Mouse (Mus musculus) kidney, embryonic 14.5 days (tissue): ENCODE data around the gene Tmem59l. TPM values are rescaled to one million over a fixed set of nuclear protein-coding genes. Genes with fewer than 3 reads are reported as not detected.

Experiments used
- ATAC-seq: fragments of 200-750 bp; cut with Nextera tagmentation; 2 replicates; pipeline ENCODE4 v1.8.0; 2017; ENCODE audit warnings: moderate number of reproducible peaks, mild to moderate bottlenecking, moderate TSS enrichment, moderate library complexity; ENCODE audit not compliant: low FRiP score, low TSS enrichment
- H3K27ac ChIP-seq: fragments of 300-500 bp; sonication (generic); 2 replicates; pipeline ENCODE4 v1.5.1; 2014; ENCODE audit warnings: low read depth, mild to moderate bottlenecking, low read length, moderate library complexity, mixed read lengths
- H3K27me3 ChIP-seq: fragments of 300-500 bp; sonication (generic); 2 replicates; pipeline ENCODE4 v1.6.1; 2014; ENCODE audit warnings: mild to moderate bottlenecking, low read length; ENCODE audit not compliant: control insufficient read depth, insufficient read depth
- H3K36me3 ChIP-seq: fragments of 300-500 bp; sonication (generic); 2 replicates; pipeline ENCODE4 v1.6.1; 2014; ENCODE audit warnings: low read length, mixed read lengths; ENCODE audit not compliant: control insufficient read depth, insufficient read depth
- H3K4me1 ChIP-seq: fragments of 300-500 bp; sonication (generic); 2 replicates; pipeline ENCODE4 v1.6.1; 2014; ENCODE audit warnings: low read length, mixed read lengths; ENCODE audit not compliant: control insufficient read depth, insufficient read depth
- H3K4me2 ChIP-seq: fragments of 300-500 bp; sonication (generic); replicated peaks from 2 replicates; pipeline ENCODE4 v1.6.1; 2014; ENCODE audit warnings: low read depth, mild to moderate bottlenecking, low read length
- H3K4me3 ChIP-seq: fragments of 300-500 bp; sonication (generic); 2 replicates; pipeline ENCODE4 v1.5.1; 2014; ENCODE audit warnings: mild to moderate bottlenecking, low read length
- H3K9ac ChIP-seq: fragments of 300-500 bp; sonication (generic); 2 replicates; pipeline ENCODE4 v1.6.1; 2014; ENCODE audit warnings: low read depth, mild to moderate bottlenecking, low read length, moderate library complexity
- H3K9me3 ChIP-seq: fragments of 300-500 bp; sonication (generic); 2 replicates; pipeline ENCODE4 v1.6.1; 2016; ENCODE audit warnings: low read length; ENCODE audit not compliant: control insufficient read depth
- WGBS: fragments of 180-500 bp; shearing (Covaris S2); extraction: QIAGEN DNeasy Blood & Tissue Kit; methylation state at CpG from one replicate; pipeline ENCODE4 v1.1.7; 2014; 5-methylcytosine and 5-hydroxymethylcytosine counted together
- polyA plus RNA-seq: library from polyadenylated mRNA; unstranded; fragments of >200 nt; fragmentation: Nextera tagmentation; extraction: Ambion mirVana; gene quantifications from 2 replicates; pipeline ENCODE4 v1.2.1, GENCODE M21; 2014

The Tmem59l gene
- polyA plus RNA-seq, 1 experiment from 2014 or later, result 8.5 TPM

GRCm38 (mm10) chr8:70493692-70494415, 6.7 kb upstream of the Tmem59l start:
- Histone ChIP-seq H3K4me1 (peaks cover 19% of the 10 kb centered on the region), H3K9ac (peak overlapping the region; percentile 45; the same call in 1 of the 2 replicates), H3K27me3 (peaks cover 98% of the 10 kb centered on the region), H3K36me3 (no peaks in the 10 kb centered on the region), H3K27ac (no peak overlapping the region), H3K9me3 (no peaks in the 10 kb centered on the region), H3K4me3 (peak overlapping the region; percentile 40), H3K4me2 (peak overlapping the region; percentile 79)
- no peak for ATAC-seq
- WGBS, result 1% methylated on average over 47 of the region's 47 CpGs

- Histone ChIP-seq H3K4me1 (peaks cover 27% of the 10 kb centered on the region), H3K9ac (peak within 1 kb of the TSS; percentile 45; the same call in 1 of the 2 replicates), H3K9me3 (no peaks in the 10 kb centered on the region), H3K4me3 (peak within 1 kb of the TSS; percentile 40), H3K36me3 (no peaks in the 10 kb centered on the region), H3K27ac (no peak within 1 kb of the TSS), H3K27me3 (peaks cover 98% of the 10 kb centered on the region), H3K4me2 (peak within 1 kb of the TSS; percentile 79)
- ATAC-seq, result no peak
- WGBS, result under 1% methylated on average over 42 of the region's 93 CpGs
Observed at GRCm38 (mm10) chr8:70492664-70493640, 5.8 kb upstream of the Tmem59l start, which contains the start of gene Crlf1. Gene Crlf1, plus strand, starts transcription at chr8:70493158.

GRCm38 (mm10) chr8:70490880-70491495, 3.8 kb upstream of the Tmem59l start:
- no peak overlapping the region for H3K4me3 ChIP-seq
- 3% methylated on average over 20 of the region's 20 CpGs for WGBS

GRCm38 (mm10) chr8:70490061-70490879, 3.1 kb upstream of the Tmem59l start:
- Histone ChIP-seq H3K27me3 (peaks cover 99% of the 10 kb centered on the region), H3K4me3 (peak overlapping the region; percentile 34; the same call in 1 of the 2 replicates), H3K9ac (no peak overlapping the region), H3K9me3 (no peaks in the 10 kb centered on the region), H3K4me1 (peaks cover 30% of the 10 kb centered on the region), H3K4me2 (no peak overlapping the region; the same call in 1 of the 2 replicates), H3K36me3 (no peaks in the 10 kb centered on the region), H3K27ac (no peak overlapping the region; the same call in 1 of the 2 replicates)
- 13% methylated on average over 10 of the region's 10 CpGs for WGBS
- ATAC-seq, result no peak

More at GRCm38 (mm10) chr8:70490880-70491495, 3.8 kb upstream of the Tmem59l start:
- H3K4me2 ChIP-seq, result no peak overlapping the region; the same call in 1 of the 2 replicates
- no peaks in the 10 kb centered on the region for H3K9me3 ChIP-seq
- H3K9ac ChIP-seq, result peak overlapping the region; percentile 12; the same call in 1 of the 2 replicates
- ATAC-seq, result no peak
- peaks cover 34% of the 10 kb centered on the region for H3K4me1 ChIP-seq
- H3K27ac ChIP-seq, result no peak overlapping the region
- H3K27me3 ChIP-seq, result peaks cover 99% of the 10 kb centered on the region
- no peaks in the 10 kb centered on the region for H3K36me3 ChIP-seq

- no peak overlapping the region; the same call in 1 of the 2 replicates for H3K9ac ChIP-seq
- peak overlapping the region; percentile 51 for H3K4me2 ChIP-seq
- WGBS, result under 1% methylated on average over 33 of the region's 41 CpGs
- peak overlapping the region; percentile 34 for H3K4me3 ChIP-seq
- no peaks in the 10 kb centered on the region for H3K36me3 ChIP-seq
- 0 out of 2 replicates have a peak, but pooled peaks have one; percentile 10 for ATAC-seq
- no peak overlapping the region; the same call in 1 of the 2 replicates for H3K27ac ChIP-seq
- H3K4me1 ChIP-seq, result peaks cover 30% of the 10 kb centered on the region
- no peaks in the 10 kb centered on the region for H3K9me3 ChIP-seq
- peaks cover 99% of the 10 kb centered on the region for H3K27me3 ChIP-seq
Observed at GRCm38 (mm10) chr8:70489576-70489975, 2.4 kb upstream of the Tmem59l start.

GRCm38 (mm10) chr8:70488931-70489470, 1.8 kb upstream of the Tmem59l start:
- Histone ChIP-seq H3K4me2 (peak overlapping the region; percentile 51), H3K9me3 (no peaks in the 10 kb centered on the region), H3K27ac (0 out of 2 replicates have a peak overlapping the region, but pooled peaks have one; percentile 37), H3K4me1 (peaks cover 30% of the 10 kb centered on the region), H3K9ac (no peak overlapping the region), H3K27me3 (peaks cover 97% of the 10 kb centered on the region), H3K4me3 (peak overlapping the region; percentile 34), H3K36me3 (no peaks in the 10 kb centered on the region)
- WGBS, result 2% methylated on average over 14 of the region's 14 CpGs
- no peak for ATAC-seq

- Histone ChIP-seq H3K4me1 (peaks cover 27% of the 10 kb centered on the region), H3K27ac (peak overlapping the region; percentile 59; the same call in 1 of the 2 replicates), H3K9ac (no peak overlapping the region; the same call in 1 of the 2 replicates), H3K9me3 (no peaks in the 10 kb centered on the region), H3K4me3 (peak overlapping the region; percentile 31), H3K4me2 (peak overlapping the region; percentile 47), H3K36me3 (no peaks in the 10 kb centered on the region), H3K27me3 (peaks cover 93% of the 10 kb centered on the region)
- 3% methylated on average over 47 of the region's 55 CpGs for WGBS
- peak; percentile 40 for ATAC-seq
Observed at GRCm38 (mm10) chr8:70487993-70488796, 1.0 kb upstream of the Tmem59l start.
